Mouse (Mus musculus) Patski (cell line): ENCODE results near the gene Trim2. TPM values are rescaled to one million over a fixed set of nuclear protein-coding genes. Genes with fewer than 3 reads are reported as not detected.

Experiments used
- ATAC-seq: fragments of 100-300 bp; one replicate; pipeline ENCODE4 v1.8.0; 2021
- CTCF ChIA-PET: fragments of 350-600 bp; sonication (Branson Sonifier 250); formaldehyde crosslinking; loops from one replicate; lab custom pipeline; 2022; ENCODE audit warnings: inconsistent platforms; lab: Charles Lee
- POLR2A ChIA-PET: fragments of 350-600 bp; sonication (Branson Sonifier 250); formaldehyde crosslinking; loops from one replicate; lab custom pipeline; 2022; ENCODE audit warnings: antibody characterized with exemption, inconsistent platforms; lab: Charles Lee
- DNase-seq: peaks from one replicate; pipeline ENCODE4 v3.0.0-alpha.2; 2011; ENCODE audit warnings: low read depth, low spot score
- H3K27me3 ChIP-seq: fragments of 371-371 bp; one replicate; pipeline ENCODE4 v1.5.1; 2021
- CTCF ChIP-seq: fragments of 100-300 bp; IDR thresholded peaks from one replicate; pipeline ENCODE4 v1.5.1; 2021
- in situ Hi-C: fragments of 300-500 bp; cut with MboI; formaldehyde crosslinking; loops from 3 replicates; pipeline ENCODE4 v1.11.1; 2018; ENCODE audit warnings: low pct_unique_long_range_greater_than_20kb, mixed read lengths
- polyA plus RNA-seq: library from polyadenylated mRNA; unstranded; gene quantifications from one replicate; pipeline ENCODE4 v1.2.3, GENCODE M21; 2021

Trim2 gene
- polyA plus RNA-seq, 1 experiment from 2014 or later, result 30.7 TPM

DNA sequence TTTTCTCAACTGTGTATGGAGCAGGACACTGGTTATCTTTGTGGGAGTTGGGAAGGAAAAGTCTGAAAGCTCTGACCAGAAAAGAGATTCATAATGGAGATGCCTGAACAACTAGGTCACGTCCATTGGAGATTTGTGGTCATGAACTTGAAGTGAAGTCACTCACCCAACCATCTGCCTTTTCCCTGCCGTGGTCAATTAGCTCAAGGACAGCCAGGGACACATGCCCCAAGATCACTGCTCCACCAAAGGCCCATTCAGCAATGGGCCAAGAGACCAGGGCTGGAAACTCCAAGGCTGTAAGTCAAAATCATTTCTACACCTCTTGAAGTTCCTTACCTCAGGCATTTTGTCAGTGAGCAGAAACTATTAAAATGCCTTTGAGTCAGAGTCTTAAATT lies 23.5 kb upstream of the Trim2 start:
- ChIA-PET POLR2A (interaction anchor here (0.6 to 2.6 kb wide), 2 partner anchors 9 to 294 kb away, joined by 4 to 9 read pairs; no protein-coding TSS in a partner anchor), CTCF (interaction anchor here (0.7 to 3.2 kb wide), 7 partner anchors 11 to 60 kb away, joined by 3 to 28 read pairs (median 5); no protein-coding TSS in a partner anchor)
- DNase-seq (peak; percentile 87), ATAC-seq (peak; percentile 80)
- no peaks in the 10 kb centered on the region for H3K27me3 ChIP-seq
- TF ChIP-seq CTCF, result no peak
- in situ Hi-C loops, result no loop called here

DNA sequence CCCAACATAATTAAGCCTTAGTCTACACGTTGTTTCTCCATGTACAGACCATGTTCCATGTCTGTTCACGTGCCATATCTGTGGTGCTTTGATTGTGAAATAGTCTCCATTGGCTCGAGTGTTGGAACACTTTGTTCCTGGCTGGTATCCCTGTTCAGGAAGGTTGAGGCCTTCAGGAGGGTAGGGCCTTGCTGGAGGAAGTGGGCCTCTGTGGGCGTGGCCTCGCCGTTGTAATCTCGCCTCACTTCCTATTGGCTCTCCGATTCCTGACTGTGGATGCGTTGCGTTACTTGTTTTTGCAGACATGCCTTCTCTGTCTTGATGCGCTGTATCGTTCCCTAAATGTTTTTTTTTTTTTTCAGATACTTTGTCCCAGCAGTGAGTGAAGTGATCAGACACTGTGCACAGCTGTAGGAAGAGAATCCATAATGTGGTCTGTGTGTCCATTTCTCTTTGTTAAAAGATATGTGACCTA lies 18.3 kb upstream of the Trim2 start:
- DNase-seq, result no peak
- H3K27me3 ChIP-seq, result no peaks in the 10 kb centered on the region
- POLR2A ChIA-PET, result no interaction called here
- CTCF ChIA-PET, result interaction anchor here (1.7 kb wide), 1 partner anchor 10 kb away, joined by 8 read pairs; no protein-coding TSS in a partner anchor
- TF ChIP-seq CTCF, result no peak
- in situ Hi-C loops, result no loop called here
- no peak for ATAC-seq

DNA sequence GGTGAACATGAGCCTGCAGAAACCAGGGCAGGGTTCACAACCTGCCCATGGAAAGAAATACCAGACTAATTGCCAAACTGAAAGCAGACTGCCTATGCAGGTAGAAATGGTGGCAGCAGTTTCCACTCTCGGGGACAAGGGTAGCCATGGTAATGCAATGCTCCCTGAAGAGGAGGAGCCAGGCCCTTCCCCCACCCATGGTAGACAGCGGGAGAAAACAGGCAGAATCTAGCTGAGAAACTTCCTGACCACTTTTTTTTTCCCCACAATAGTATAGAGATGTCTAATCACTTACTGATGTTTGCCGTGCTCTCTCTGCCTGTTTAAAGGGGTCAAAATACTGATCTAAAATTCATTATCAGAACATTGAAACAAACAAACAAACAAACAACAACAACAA lies 17.8 kb upstream of the Trim2 start:
- in situ Hi-C loops, result no loop called here
- no peak for DNase-seq
- TF ChIP-seq CTCF, result no peak
- no peak for ATAC-seq
- CTCF ChIA-PET, result interaction anchor here (0.8 to 1.7 kb wide), 4 partner anchors 10 to 28 kb away, joined by 3 to 8 read pairs (median 3); no protein-coding TSS in a partner anchor
- H3K27me3 ChIP-seq, result no peaks in the 10 kb centered on the region
- POLR2A ChIA-PET, result interaction anchor here (0.9 kb wide), 1 partner anchor 156 kb away, joined by 3 read pairs; the partner anchor contains the start of gene Fhdc1

DNA sequence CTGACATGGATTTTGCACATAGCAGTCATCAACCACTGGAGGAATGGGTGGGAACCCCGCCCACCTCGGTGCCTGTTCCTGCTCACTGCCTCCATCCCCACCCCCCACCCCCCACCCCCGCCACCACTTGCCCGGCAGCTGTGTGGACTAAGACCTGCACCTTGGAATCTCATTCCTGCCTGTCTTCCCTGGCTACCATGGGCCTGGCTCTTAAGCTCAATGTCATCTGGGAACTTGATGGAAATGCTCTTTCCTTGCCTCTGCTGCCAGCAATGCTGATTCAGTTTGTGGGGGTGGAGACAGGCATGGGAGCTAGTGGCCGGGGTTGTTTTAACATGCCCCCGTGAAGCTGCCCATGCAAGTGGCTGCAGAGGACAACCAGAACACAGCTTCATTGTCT lies 17.3 kb upstream of the Trim2 start:
- in situ Hi-C loops, result no loop called here
- no peaks in the 10 kb centered on the region for H3K27me3 ChIP-seq
- TF ChIP-seq CTCF, result no peak
- ATAC-seq (no peak), DNase-seq (no peak)
- ChIA-PET CTCF (interaction anchor here (0.8 to 1.7 kb wide), 4 partner anchors 9 to 28 kb away, joined by 3 to 8 read pairs (median 3); no protein-coding TSS in a partner anchor), POLR2A (interaction anchor here (0.6 to 0.9 kb wide), 5 partner anchors 13 to 186 kb away, joined by 3 to 4 read pairs (median 3); partner anchors contain the start of gene Fhdc1)

DNA sequence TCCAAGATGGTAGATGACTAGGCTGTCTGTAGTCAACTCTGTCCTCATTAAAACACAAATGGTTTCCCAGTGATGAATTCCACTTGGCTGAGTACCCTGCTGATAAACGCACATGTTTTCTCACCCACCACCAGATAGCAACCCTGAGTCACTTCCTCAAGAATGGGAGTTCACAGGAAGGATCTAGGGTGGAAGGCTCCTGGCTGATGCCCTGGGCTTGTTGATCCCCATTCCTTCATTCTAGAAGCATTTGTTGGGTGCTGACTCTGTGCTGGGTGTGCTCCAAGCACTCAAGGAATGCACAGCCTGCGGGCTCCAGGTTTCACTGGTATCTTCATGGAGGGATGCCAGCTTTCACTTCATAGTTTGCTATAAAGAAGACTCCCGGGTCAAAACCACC lies 12.8 kb upstream of the Trim2 start:
- POLR2A ChIA-PET, result interaction anchor here (1.0 to 2.5 kb wide), 6 partner anchors 10 to 223 kb away, joined by 3 to 9 read pairs (median 4); no protein-coding TSS in a partner anchor
- peak; percentile 98 for DNase-seq
- CTCF ChIA-PET, result interaction anchor here (1.0 to 9.8 kb wide), 6 partner anchors 12 to 161 kb away, joined by 3 to 100 read pairs (median 4); partner anchors contain the start of gene Fhdc1

DNA sequence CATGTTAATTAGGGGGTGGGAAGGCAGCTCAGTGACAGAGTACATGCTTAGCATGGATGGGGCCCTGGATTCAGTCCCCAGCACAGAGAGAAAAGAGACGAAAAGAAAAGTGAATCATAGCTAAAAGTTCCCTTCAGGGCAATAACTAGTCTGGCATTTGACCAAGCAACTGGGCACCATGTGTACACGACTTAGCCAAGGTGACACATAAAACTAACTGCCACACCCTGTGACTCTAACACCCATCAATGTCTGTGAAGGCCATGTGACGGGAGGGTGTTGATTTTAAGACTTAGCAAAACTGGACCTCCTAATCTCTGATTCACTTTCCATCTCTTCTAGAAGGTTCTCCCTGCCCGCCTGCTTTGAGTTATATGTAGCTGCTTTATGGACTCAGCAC lies 12.2 kb upstream of the Trim2 start:
- no peaks in the 10 kb centered on the region for H3K27me3 ChIP-seq
- CTCF ChIA-PET, result interaction anchor here (0.7 to 9.8 kb wide), 7 partner anchors 12 to 223 kb away, joined by 3 to 100 read pairs (median 5); partner anchors contain the start of gene Fhdc1
- TF ChIP-seq CTCF, result no peak
- in situ Hi-C loops, result loop anchor here (5.0 to 10.0 kb wide), 4 partner anchors 163 to 528 kb away; partner anchors contain the start of genes Fhdc1 and Tlr2
- DNase-seq (peak; percentile 77), ATAC-seq (no peak)
- POLR2A ChIA-PET, result interaction anchor here (0.7 to 2.1 kb wide), 6 partner anchors 25 to 223 kb away, joined by 3 to 5 read pairs (median 4); no protein-coding TSS in a partner anchor

More for the DNA sequence above, 12.8 kb upstream of the Trim2 start:
- TF ChIP-seq CTCF, result peak; percentile 61
- H3K27me3 ChIP-seq, result no peaks in the 10 kb centered on the region
- peak; percentile 89 for ATAC-seq
- in situ Hi-C loops, result loop anchor here (5.0 to 10.0 kb wide), 4 partner anchors 163 to 528 kb away; partner anchors contain the start of genes Fhdc1 and Tlr2

DNA sequence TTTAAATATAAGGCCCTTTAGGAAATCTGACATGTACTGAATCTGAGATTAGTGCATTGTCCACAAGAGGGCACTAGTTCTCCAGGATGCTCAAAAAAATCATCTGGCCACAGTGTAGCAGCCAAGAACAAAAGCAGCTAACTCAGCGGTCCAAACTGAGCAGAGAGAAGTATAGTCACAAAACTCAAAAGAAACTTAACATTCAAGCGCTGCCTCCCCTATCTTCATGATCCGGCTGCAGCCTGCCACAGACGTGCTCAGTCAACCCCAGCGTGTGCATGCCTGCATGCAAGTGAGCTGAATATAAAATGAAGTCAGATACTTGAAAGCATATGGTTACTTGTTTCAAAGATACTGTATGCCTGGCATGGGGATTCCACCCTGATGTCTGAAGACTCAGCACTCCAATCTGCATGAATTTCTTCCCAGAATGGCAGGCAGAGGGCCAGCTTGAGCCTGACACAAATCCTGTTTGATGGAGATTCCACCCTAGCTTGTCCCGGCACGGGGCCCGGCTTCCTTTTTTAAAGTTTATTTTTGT lies 8.0 kb upstream of the Trim2 start:
- TF ChIP-seq CTCF, result peak; percentile 91
- in situ Hi-C loops, result loop anchor here (5.0 to 10.0 kb wide), 5 partner anchors 168 to 533 kb away; partner anchors contain the start of genes Fhdc1 and Tlr2
- H3K27me3 ChIP-seq, result no peaks in the 10 kb centered on the region
- DNase-seq, result peak; percentile 86
- CTCF ChIA-PET, result interaction anchor here (0.7 to 9.8 kb wide), 49 partner anchors 9 to 555 kb away, joined by 3 to 100 read pairs (median 5); partner anchors contain the start of genes Fhdc1 and Gm6525
- ATAC-seq, result peak; percentile 16
- POLR2A ChIA-PET, result interaction anchor here (0.6 to 1.8 kb wide), 5 partner anchors 142 to 637 kb away, joined by 3 to 7 read pairs (median 5); partner anchors contain the start of gene Fhdc1

DNA sequence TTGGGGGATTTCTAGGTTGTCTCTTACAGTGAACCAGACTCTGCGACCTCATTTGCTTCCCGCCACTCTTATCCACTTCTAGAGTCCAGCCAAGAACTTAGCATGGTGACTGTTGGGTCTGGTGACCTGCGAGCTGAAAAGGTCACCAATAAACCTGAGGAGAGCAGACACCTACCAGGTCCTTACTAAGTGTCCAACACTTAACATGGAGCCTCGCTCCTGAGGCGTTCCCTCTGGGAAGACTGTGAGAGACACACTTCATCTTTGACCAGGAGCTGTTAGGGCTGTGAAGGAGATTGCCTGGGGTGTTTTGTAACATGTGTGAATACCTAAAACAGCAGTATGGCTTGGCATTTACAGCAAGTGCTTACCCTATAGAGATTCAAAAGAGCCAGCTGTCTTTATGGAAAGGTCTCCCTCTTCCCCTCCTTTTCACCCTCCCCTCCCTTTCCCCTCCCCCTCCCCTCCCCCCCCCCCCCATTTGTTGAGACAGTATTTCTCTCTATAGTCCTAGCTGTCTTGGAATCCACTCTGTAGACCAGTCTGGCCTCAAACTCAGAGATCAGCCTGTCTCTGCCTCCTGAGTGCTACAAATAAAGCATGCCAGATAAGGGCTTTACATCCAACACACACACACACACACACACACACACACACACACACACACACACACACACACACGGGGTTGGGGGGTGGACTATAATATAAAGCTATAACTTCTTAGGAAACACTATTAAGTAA lies 7.3 kb upstream of the Trim2 start:
- no peak for TF ChIP-seq CTCF
- ATAC-seq, result no peak
- POLR2A ChIA-PET, result interaction anchor here (0.6 to 1.8 kb wide), 6 partner anchors 140 to 638 kb away, joined by 3 to 7 read pairs (median 5); partner anchors contain the start of genes Fhdc1 and Gm6525
- no peaks in the 10 kb centered on the region for H3K27me3 ChIP-seq
- CTCF ChIA-PET, result interaction anchor here (0.7 to 9.8 kb wide), 48 partner anchors 10 to 556 kb away, joined by 3 to 100 read pairs (median 5); partner anchors contain the start of genes Fhdc1 and Gm6525
- in situ Hi-C loops, result loop anchor here (5.0 to 10.0 kb wide), 2 partner anchors 397 to 469 kb away; partner anchors contain the start of gene Tlr2
- no peak for DNase-seq

DNA sequence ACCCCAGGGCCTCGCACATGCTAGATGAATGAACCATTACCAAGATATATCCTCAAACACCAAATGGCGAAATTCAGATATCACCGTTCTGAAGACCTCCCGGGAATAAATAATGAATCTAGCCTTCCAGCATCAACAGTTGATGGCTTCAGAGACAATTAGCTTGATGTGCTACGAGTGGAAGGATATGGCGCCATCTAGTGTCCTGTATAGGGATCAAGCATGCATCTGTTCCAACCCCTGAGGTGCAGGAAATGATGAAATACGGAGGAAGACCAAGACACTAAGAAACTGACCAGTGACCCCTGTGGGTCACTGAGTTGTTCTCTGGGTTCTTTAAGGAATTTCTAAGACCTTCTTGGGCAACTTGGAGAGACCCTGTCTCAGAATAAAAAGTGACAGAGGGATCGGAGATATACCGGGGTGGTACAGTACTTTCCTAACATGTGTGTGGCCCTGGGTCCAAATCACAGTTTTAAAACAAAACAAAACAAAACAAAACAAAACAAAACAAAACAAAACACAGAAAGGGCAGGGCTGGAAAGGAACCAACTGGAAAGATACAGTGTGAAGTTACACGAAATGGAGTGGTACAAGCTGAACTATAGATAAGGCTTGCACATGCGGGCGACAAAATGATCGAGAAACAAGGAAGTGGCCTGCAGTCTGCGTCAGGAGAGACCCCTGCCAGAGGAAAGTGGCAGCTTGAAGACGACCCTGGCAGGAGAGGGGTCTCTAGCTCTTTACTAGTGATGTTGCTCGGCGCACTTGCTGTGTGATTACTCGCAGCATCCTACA lies 6.5 kb upstream of the Trim2 start:
- ATAC-seq, result peak; percentile 67
- POLR2A ChIA-PET, result interaction anchor here (1.2 kb wide), 1 partner anchor 139 kb away, joined by 5 read pairs; the partner anchor contains the start of gene Gm6525

More for the DNA sequence above, 6.5 kb upstream of the Trim2 start:
- peak; percentile 97 for TF ChIP-seq CTCF
- in situ Hi-C loops, result loop anchor here (5.0 to 10.0 kb wide), 2 partner anchors 396 to 468 kb away; partner anchors contain the start of gene Tlr2
- CTCF ChIA-PET, result interaction anchor here (0.6 to 9.8 kb wide), 33 partner anchors 11 to 470 kb away, joined by 3 to 100 read pairs (median 5); partner anchors contain the start of genes Fhdc1 and Gm6525
- no peaks in the 10 kb centered on the region for H3K27me3 ChIP-seq
- DNase-seq, result peak; percentile 58
